Mouse (Mus musculus) kidney, postnatal 14 days (tissue): ENCODE results near the gene Mrgprb1.
"Not testable (repeated sequence)": the region's sequence is repeated elsewhere in the genome, so short reads cannot be mapped to it uniquely, and the experiment has no call there.

Experiments used
- DNase-seq: peaks from one replicate; pipeline ENCODE4 v3.0.0; 2022; ENCODE audit warnings: mixed read lengths

The Mrgprb1 gene

GRCm38 (mm10) chr7:48456242-48456641, at the start of gene Mrgprb1:
Gene Mrgprb1 (minus strand): TSS chr7:48456342.
- DNase-seq, result no peak

DNA sequence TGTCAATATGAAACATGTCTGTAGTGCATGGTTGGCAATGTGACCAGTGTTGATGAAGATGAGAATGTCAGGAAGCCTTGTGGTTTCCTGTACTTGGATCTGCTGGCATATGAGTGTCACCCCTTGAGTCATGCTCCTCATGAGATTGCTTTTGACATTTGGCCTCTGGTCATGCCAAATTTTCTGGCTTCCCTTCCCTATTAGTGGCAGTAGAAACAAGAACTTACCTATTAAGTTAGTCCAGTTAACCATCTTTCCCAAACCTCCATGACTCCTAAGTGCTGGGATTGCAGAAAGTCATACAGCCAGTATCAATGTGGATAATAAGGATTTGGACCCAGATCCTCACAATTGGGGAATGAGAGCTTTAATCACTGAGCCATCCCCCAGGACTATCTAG, 43.1 kb upstream of the Mrgprb1 start, which contains the start of gene Mrgprx2:
Gene Mrgprx2, minus strand, starts transcription at position 101 of the 400 bp plus-strand sequence.
- no peak for DNase-seq

DNA sequence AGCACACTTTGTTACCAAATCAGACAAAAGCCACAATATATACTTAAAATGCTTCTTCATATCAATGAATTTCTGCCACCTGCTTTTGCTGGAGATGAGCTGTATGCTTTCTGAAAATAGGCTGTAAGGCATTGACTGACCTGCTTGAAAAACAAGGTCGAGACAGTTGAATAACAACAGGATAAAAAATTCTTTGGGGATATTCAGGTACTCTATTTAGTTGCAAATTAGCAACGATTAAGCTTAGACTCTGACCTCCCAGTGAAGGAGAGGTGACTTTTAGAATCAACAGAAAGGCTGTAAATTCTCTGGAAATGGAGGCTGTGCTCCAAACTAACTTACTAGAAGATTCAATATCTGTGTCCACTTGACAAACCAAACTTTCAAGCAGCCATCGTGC, 19.6 kb downstream of the Mrgprb1 start:
- no peak for DNase-seq

- DNase-seq, result not testable (repeated sequence)
Observed at GRCm38 (mm10) chr7:48435936-48436335, 20.2 kb downstream of the Mrgprb1 start.
